8 mouse cellular contexts compared by ENCODE assay signal in genomic region chr7:64057873-64058272, GRCm38 (mm10).
DNase-seq lines count a peak whose midpoint lies in the region; ATAC-seq and TF ChIP-seq lines count a peak whose summit lies in the region.

No protein-coding gene starts in this region.

- H3K27me3 ChIP-seq in hindbrain, embryonic 10.5 days (ENCODE audit: insufficient read depth, poor library complexity, severe bottlenecking), result no peaks in the 10 kb centered on the region
- H3K27me3 ChIP-seq in lung, embryonic 15.5 days, result no peaks in the 10 kb centered on the region
- H3K27me3 ChIP-seq in stomach, embryonic 15.5 days (replicated peaks), result no peaks in the 10 kb centered on the region

- H3K36me3 ChIP-seq in hindbrain, embryonic 10.5 days, result no peaks in the 10 kb centered on the region
- H3K36me3 ChIP-seq in lung, embryonic 15.5 days, result no peaks in the 10 kb centered on the region
- H3K36me3 ChIP-seq in stomach, embryonic 15.5 days, result no peaks in the 10 kb centered on the region

- peak; percentile 92 for ATAC-seq in common myeloid progenitor, adult 5-6 weeks (replicated peaks; ENCODE audit: low read depth, poor library complexity, severe bottlenecking)
- peak; percentile 64; the same call in 1 of the 2 replicates for ATAC-seq in lung, embryonic 15.5 days (ENCODE audit: borderline replicate concordance, extremely low read depth, low FRiP score, low TSS enrichment)
- peak; percentile 90 for ATAC-seq in stomach, embryonic 15.5 days (ENCODE audit: insufficient read depth, low FRiP score, low read depth)

- 56% methylated on average over 4 of the region's 4 CpGs for WGBS in hindbrain, embryonic 10.5 days
- WGBS in lung, embryonic 15.5 days, result 42% methylated on average over 4 of the region's 4 CpGs
- 49% methylated on average over 4 of the region's 4 CpGs for WGBS in stomach, embryonic 15.5 days

- no peak overlapping the region for H3K4me2 ChIP-seq in lung, embryonic 15.5 days
- H3K4me2 ChIP-seq in stomach, embryonic 15.5 days, result no peak overlapping the region

- DNase-seq in layer of hippocampus, adult 2 months (ENCODE audit: low spot score in 2 of 2), result no peak
- DNase-seq in layer of hippocampus, postnatal 10 days (ENCODE audit: low spot score in 2 of 2), result no peak
- DNase-seq in hindbrain, embryonic 10.5 days (ENCODE audit: low spot score), result peak; percentile 30
- DNase-seq in urinary bladder, postnatal 10 days (ENCODE audit: low spot score), result no peak
- no peak for DNase-seq in testis, postnatal 14 days (ENCODE audit: low spot score)

- peaks cover 20% of the 10 kb centered on the region for H3K4me1 ChIP-seq in hindbrain, embryonic 10.5 days (replicated peaks)
- H3K4me1 ChIP-seq in lung, embryonic 15.5 days, result no peaks in the 10 kb centered on the region
- H3K4me1 ChIP-seq in stomach, embryonic 15.5 days, result peaks cover 5% of the 10 kb centered on the region; the same call in 1 of the 2 replicates

- peak overlapping the region; percentile 46; the same call in 1 of the 2 replicates for H3K27ac ChIP-seq in layer of hippocampus, adult 2 months
- peak overlapping the region; percentile 60 for H3K27ac ChIP-seq in hindbrain, embryonic 10.5 days
- H3K27ac ChIP-seq in lung, embryonic 15.5 days, result no peak overlapping the region
- H3K27ac ChIP-seq in stomach, embryonic 15.5 days, result peak overlapping the region; percentile 21; the same call in 1 of the 2 replicates

- H3K9me3 ChIP-seq in hindbrain, embryonic 10.5 days, result no peaks in the 10 kb centered on the region
- no peaks in the 10 kb centered on the region for H3K9me3 ChIP-seq in lung, embryonic 15.5 days
- no peaks in the 10 kb centered on the region for H3K9me3 ChIP-seq in stomach, embryonic 15.5 days

- TF ChIP-seq CTCF in layer of hippocampus, adult 2 months (conservative IDR thresholded peaks at IDR 0.05), result peak; percentile 57

- H3K4me3 ChIP-seq in layer of hippocampus, adult 2 months, result no peak overlapping the region
- no peak overlapping the region for H3K4me3 ChIP-seq in hindbrain, embryonic 10.5 days
- no peak overlapping the region for H3K4me3 ChIP-seq in lung, embryonic 15.5 days
- no peak overlapping the region for H3K4me3 ChIP-seq in stomach, embryonic 15.5 days (replicated peaks)

- no peak overlapping the region for H3K9ac ChIP-seq in lung, embryonic 15.5 days
- H3K9ac ChIP-seq in stomach, embryonic 15.5 days, result no peak overlapping the region
